Mouse (Mus musculus) R1 (cell line): Measurements from ENCODE around the gene Rimklb.
"Not testable (repeated sequence)": the region's sequence is repeated elsewhere in the genome, so short reads cannot be mapped to it uniquely, and the experiment has no call there.

Source experiments
- DNase-seq: peaks from one replicate; pipeline ENCODE4 v3.0.0-alpha.2; 2018; ENCODE audit warnings: low read depth, low spot score

The Rimklb gene

GRCm38 (mm10) chr6:122498661-122499060, at the start of gene Rimklb:
Gene Rimklb, minus strand, starts transcription at chr6:122498761.
- no peak for DNase-seq

- no peak for DNase-seq
Measured at GRCm38 (mm10) chr6:122545948-122546347, 47.4 kb upstream of the Rimklb start.

DNA sequence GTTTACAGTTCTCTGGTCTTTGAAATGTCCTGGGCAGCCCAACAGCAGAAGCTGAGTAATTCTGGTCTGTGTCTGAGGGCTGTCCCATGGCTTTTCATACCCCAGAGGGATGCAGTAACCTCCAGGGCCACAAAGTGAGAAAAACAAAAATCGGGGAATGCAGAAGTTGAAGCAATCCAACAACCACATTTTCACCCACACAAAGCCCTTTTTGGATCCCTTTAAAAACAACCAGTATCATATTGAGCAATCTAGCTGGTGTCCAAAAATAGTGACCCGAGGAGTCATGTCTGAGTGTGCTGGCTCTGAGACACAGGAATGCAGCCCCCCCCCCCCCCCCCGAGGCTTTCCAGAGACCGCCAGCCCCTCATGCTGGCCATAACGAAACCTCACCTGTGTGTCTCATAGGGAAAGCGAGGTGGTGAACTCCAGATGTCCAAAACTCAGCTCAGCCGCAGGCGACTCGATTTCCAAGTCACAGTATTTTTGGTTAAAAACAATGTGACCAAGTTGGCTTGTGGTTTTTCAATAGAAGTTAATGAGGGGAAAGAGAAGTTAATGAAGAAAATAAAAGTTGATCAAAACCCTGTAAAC, 46.8 kb upstream of the Rimklb start:
- no peak for DNase-seq

GRCm38 (mm10) chr6:122544672-122545071, 46.1 kb upstream of the Rimklb start:
- DNase-seq = no peak

DNA sequence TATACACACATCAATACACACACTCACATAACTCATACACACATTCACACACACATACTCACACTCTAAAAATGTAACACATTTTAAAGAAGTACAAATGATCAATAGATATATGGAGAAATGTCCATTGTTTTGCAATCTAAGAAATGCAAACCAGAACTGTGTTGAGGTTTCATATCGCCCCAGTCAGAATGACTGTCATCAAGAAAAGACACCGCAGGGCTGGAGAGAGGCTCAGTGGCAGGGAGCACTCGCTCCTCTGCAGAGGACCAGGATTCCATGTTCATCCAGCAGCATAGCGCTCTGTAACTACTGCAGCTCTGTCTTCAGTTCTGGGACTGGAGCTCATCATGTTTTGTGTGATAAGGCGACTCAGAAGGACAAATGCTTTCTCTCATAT, 45.0 kb upstream of the Rimklb start:
- no peak for DNase-seq

GRCm38 (mm10) chr6:122542459-122542858, 43.9 kb upstream of the Rimklb start:
- DNase-seq = not testable (repeated sequence)

- DNase-seq = no peak
Measured at GRCm38 (mm10) chr6:122539564-122539963, 41.0 kb upstream of the Rimklb start.

- no peak for DNase-seq
Measured at GRCm38 (mm10) chr6:122534032-122534431, 35.5 kb upstream of the Rimklb start.

DNA sequence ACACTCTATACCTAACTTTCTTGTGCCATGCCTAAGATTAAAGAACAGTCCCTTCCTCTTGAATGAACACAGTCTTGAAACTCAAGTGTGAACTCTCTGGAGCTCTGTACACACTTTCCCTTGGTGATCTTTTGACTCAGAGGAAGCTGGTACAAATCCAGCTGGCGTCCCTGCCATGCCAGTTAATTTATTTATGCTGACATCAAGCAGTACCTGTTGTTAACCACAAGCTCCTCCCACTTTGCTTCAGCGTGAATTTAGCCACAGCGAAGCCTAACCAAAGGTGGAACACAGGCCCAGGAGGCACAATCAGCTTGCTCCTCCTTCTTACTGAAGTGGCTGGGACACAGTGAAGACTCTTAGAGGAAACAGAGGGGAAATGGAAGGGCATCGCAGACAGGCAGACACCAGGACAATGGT, 34.3 kb upstream of the Rimklb start:
- peak; percentile 91 for DNase-seq

DNA sequence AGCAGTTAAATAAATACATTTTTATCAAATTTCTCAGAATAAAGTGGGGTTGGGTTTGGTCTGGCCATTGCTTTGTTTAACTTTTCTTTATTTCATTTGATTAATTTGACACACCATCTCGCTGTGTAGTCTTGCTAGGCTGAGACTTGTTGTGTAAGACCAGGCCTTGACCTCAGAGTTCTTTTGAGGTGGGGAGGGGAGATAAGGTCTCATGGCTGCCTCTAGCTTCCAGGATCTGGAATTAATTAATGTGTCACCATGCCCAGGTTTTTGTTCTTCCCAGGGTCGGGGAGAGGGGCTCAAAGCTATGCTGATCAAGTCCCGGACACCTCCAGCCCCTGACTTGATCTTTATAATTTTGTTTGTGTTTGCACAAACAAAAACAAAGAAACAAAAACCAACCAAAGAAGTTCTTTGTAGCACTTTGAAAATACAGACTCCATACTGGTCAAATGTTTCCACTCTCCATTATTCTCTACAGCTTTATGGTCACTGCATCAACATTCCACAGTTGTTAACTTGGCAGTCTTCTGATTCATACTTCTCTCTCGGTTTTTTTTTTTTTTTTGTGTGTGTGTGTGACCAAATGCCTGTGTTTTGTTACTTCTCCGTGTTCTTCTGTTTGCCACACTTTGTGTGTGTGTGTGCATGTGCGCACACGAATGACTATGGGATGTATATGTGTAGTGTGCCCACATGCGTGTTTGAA, 33.1 kb upstream of the Rimklb start:
- no peak for DNase-seq

- DNase-seq = peak; percentile 57
Measured at GRCm38 (mm10) chr6:122528136-122528535, 29.6 kb upstream of the Rimklb start.

GRCm38 (mm10) chr6:122527596-122527995, 29.0 kb upstream of the Rimklb start:
- DNase-seq = peak; percentile 18

- peak; percentile 42 for DNase-seq
Measured at GRCm38 (mm10) chr6:122523289-122523688, 24.7 kb upstream of the Rimklb start.

DNA sequence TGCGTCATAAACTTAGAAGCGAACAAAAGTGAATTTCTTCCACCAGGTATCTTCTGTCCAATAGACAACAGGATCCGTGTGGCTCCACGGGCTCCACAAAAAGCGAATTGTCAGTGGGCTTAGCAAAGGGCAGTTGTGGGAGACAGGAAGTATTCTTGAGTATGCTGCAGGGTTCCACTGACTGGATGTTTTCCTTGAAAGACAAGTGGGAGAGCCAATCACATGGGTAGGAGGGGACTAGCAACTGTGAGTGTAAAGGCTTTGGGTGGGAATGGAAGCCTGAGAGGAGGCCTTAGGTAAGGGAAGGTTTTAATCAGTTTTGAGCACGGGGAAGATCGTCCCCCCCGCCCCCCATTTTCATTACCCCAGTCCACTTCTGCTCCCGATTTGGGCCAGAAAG, 24.0 kb upstream of the Rimklb start:
- peak; percentile 98 for DNase-seq

- no peak for DNase-seq
Measured at GRCm38 (mm10) chr6:122519384-122519783, 20.8 kb upstream of the Rimklb start.

GRCm38 (mm10) chr6:122517668-122518067, 19.1 kb upstream of the Rimklb start:
- no peak for DNase-seq

DNA sequence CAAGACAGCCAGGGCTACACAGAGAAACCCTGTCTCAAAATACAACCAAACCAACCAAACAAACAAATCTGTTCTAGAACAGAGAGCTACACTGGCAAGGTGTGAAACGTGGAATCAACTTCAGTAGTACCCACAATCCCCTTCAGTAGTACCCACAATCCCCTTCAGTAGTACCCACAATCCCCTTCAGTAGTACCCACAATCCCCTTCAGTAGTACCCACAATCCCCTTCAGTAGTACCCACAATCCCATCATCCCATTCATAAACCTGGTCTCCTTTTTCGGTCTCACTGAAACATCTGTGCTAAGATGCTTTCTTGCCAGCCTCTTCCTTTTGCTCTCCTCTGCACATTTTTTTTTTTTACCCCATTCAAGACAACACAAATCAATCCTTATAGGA, 17.2 kb upstream of the Rimklb start:
- not testable (repeated sequence) for DNase-seq

DNA sequence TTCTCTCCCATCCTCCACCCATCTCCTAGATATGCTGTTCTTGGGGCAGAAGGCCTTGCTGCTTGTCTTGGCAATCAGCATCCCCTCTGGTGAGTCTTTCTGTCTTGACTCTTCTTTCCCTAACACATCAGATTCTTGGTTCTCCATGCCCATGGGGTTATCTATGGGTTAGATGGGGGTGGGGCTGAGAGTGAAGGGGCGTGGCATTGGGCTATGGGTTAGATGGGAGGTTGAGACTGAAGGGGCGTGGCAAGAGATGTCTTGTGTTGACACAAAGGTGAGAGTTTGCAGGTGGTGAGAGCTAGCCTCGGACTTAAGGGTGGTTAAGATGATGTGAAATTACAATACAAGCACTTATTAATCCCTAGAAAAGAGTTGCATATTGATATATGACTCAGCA, 15.8 kb upstream of the Rimklb start:
- peak; percentile 74 for DNase-seq

DNA sequence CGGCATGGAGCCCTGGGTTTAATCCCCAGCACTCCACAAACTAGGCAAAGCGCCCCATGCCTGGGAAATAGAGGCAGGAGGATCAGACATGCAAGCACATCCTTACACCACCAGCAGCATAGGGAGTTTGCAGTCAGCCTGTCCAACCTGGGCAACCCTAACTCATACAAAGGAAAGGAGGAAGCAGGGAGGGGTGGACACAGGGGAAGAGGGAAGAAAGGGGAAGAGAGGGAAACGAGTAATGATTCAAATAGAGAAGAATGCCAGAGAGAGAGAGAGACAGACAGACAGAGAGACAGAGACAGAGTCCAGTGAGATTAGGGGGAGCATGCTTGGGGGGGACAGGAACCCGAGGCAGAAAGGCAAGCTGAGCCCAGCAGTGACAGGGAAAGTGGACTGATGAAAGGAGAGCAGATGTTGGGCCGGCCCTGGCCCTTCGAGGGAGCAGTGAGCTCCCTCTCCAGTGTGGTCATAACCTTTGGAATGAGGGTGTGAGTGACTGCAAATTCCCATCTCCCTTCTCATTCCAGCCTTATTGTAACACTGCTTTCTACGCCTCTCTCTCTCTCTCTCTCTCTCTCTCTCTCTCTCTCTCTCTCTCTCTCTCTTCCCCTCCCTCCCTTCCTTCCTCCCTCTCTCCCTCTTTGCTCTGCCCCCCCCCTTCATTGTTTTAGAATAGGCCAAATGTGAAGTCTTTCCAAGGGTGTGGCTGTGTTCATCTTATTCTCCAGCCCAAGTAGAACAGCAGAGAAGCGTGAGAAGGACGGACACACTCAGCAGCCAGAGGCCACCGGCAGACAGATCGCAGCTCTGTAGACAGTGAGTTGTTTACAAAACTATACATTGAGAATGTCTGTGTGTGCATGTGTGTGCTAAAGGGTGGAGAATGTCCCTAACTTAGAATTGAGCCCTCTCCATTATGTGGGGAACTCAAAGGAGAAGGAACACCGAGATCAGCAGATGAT, 14.6 kb upstream of the Rimklb start:
- DNase-seq = peak; percentile 12

DNA sequence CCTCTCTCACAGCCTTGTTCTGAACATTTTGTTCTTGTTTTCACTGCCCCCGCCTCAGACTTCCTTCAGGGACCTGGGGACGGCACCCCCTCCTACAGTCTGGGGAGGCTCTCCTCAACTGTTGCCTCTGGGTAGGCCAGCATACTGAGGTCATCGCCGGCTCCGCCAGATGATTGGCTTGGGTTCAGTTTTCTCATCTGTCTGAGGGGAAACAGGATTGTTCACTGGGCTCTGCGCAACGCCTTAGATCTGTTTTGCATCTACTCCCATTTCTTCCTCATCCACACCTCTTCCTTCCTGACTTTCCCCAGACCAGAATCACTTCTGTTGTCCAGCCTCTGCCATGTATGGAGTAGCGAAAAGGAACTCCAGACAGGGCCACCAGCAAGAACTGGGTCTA, 9.9 kb upstream of the Rimklb start:
- no peak for DNase-seq

DNA sequence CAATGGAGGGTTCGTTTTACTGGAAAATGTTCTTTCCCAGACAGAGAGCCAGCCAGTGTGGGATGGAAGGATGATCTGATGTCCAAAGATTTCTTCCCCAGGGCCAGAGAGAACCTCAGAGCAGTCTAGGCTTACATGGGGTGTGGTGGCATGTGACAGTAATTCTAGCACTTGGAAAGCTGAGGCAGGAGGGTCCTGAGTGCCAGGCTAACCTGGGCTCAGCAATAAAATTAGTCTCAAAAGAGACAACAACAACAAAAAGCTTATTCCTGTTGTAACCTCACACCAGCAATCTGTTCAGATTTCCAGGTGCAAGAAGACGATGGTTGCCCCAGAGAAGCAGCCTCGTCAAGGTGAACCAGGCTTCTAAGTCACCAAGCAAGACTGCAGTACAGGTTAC, 7.0 kb upstream of the Rimklb start, which contains the start of gene Mfap5:
Mfap5 (plus strand) TSS at position 301 of the 400 bp plus-strand sequence.
- DNase-seq = no peak

GRCm38 (mm10) chr6:122505041-122505440, 6.5 kb upstream of the Rimklb start:
- DNase-seq = no peak
